Mouse (Mus musculus): ENCODE results near the gene Gm21983.

Gm21983 gene

GRCm38 (mm10) chr7:27180837-27181695, at the start of gene Gm21983, which contains the start of gene Mia:
Gm21983 (minus strand) TSS chr7:27181086.
Mia (minus strand) TSS chr7:27181157.
- no peak for DNase-seq (ENCODE audit: inconsistent age in 2 of 2, low spot score in 1 of 2)

DNA sequence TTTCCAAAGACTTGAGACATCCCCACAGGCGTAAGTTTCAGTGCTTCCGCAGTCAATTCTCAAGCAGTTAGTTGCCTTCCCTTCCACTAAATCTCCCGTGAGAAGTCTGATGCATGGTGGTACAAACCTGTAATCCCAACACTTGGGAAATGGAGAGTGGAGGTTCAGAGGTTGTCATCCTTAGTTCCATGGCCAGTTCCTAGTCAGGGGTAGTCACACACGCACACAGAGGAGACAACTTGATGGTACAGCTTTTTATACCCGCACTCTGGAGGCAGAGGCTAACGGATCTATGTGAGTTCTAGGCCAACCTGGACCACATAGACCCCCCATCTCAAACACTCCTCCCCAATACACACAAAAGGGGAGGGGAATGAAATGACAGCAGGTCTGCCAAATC, 48.0 kb upstream of the Gm21983 start:
- no peak for DNase-seq (ENCODE audit: inconsistent age in 2 of 2, low spot score in 1 of 2)

- DNase-seq (ENCODE audit: inconsistent age in 2 of 2, low spot score in 1 of 2), result peak; percentile 94 to 97
These were observed 47.5 kb upstream of the Gm21983 start, which contains the start of gene Itpkc for GRCm38 (mm10) chr7:27228281-27228821. Itpkc (minus strand) TSS chr7:27228661.

DNA sequence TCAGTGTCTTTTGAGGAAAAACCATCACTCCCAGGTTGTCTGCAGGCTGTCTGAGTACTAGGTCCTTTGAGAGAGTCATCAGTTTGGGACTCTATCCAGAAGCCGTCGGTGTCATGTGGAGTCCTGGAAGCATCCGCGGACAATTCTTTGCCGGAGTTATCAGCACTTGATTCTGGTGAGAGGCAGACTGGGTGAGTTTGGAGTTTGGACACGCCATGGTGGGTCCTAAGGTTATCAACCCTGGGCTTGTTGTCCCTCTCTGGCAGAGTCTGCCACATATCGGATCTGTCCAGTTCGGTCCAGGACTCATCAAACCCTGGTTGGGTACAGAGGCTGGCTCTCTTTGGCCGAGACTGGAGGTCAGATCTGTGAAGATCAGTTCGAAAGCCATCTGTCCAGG, 46.8 kb upstream of the Gm21983 start:
- no peak for DNase-seq (ENCODE audit: inconsistent age in 2 of 2, low spot score in 1 of 2)

GRCm38 (mm10) chr7:27227276-27227675, 46.4 kb upstream of the Gm21983 start:
- DNase-seq (ENCODE audit: inconsistent age in 2 of 2, low spot score in 1 of 2), result peak in 1 of 2 experiments; percentile 44

GRCm38 (mm10) chr7:27224877-27225575, 44.1 kb upstream of the Gm21983 start:
- peak; percentile 76 to 81 for DNase-seq (ENCODE audit: inconsistent age in 2 of 2, low spot score in 1 of 2)

- DNase-seq (ENCODE audit: inconsistent age in 2 of 2, low spot score in 1 of 2), result no peak
These were observed 41.7 kb upstream of the Gm21983 start for GRCm38 (mm10) chr7:27222538-27222937.

DNA sequence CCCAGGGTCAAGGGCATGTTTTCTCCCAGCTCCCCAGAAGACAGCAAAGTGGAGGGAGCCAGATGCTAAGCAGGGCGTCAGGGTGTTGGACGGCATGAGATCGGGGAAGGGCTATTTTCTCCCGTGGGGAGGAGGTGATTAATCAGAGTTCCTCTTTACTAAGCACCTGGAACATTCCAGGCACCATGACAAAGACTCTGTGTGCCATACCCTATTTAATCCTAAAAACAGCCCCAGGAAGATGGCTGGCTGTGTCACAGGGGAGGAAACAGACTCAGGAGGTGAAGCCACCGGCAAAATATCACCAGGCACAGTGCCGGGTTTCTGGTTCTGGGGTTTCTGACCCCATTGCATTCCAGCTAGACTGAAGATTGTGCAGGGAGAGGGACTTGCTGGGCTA, 41.1 kb upstream of the Gm21983 start:
- DNase-seq (ENCODE audit: inconsistent age in 2 of 2, low spot score in 1 of 2), result no peak

- DNase-seq (ENCODE audit: inconsistent age in 2 of 2, low spot score in 1 of 2), result no peak
These were observed 39.1 kb upstream of the Gm21983 start for GRCm38 (mm10) chr7:27219937-27220336.

- peak in 1 of 2 experiments; percentile 65 for DNase-seq (ENCODE audit: inconsistent age in 2 of 2, low spot score in 1 of 2)
These were observed 37.7 kb upstream of the Gm21983 start for GRCm38 (mm10) chr7:27218586-27218985.

- no peak for DNase-seq (ENCODE audit: inconsistent age in 2 of 2, low spot score in 1 of 2)
These were observed 31.7 kb upstream of the Gm21983 start for GRCm38 (mm10) chr7:27212626-27213025.

DNA sequence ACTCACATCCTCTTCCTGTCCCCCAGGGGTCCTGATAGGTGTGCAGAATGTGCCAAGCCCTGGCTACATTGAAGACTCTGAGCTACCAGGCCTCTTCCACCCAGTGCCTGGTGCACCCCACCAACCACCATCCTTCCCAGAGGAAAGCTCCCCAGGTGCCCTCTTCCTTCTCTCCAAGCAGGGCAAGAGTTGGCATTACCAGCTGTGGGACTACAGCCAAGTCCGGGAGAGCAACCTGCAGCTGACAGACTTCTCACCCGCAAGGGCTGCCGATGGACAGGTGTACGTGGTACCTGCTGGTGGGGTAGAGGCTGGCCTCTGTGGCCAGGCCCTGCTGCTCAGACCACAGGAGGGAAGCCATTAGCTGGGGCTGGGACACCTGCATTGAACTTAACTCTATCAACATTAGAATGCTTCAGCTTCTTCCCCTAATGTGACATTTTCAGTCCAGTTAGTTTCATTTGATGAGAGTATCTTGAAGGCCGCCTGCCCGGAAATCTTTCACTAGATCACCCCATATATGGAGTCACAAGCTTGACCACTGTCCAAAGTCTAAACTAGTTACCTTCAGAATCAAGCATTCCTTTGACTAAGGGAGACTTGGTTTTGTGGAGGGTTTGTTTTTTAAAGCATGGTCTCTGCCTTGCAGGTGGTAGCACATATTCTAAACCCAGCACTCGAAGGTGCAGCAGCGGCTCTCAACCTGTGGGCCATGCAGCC, 23.0 kb upstream of the Gm21983 start:
- no peak for DNase-seq (ENCODE audit: inconsistent age in 2 of 2, low spot score in 1 of 2)

- DNase-seq (ENCODE audit: inconsistent age in 2 of 2, low spot score in 1 of 2), result no peak
These were observed 17.9 kb upstream of the Gm21983 start for GRCm38 (mm10) chr7:27198779-27199178.

- peak in 1 of 2 experiments; percentile 52 for DNase-seq (ENCODE audit: inconsistent age in 2 of 2, low spot score in 1 of 2)
These were observed 17.5 kb upstream of the Gm21983 start for GRCm38 (mm10) chr7:27198355-27198754.

GRCm38 (mm10) chr7:27197634-27198033, 16.7 kb upstream of the Gm21983 start:
- peak; percentile 65 to 89 for DNase-seq (ENCODE audit: inconsistent age in 2 of 2, low spot score in 1 of 2)

DNA sequence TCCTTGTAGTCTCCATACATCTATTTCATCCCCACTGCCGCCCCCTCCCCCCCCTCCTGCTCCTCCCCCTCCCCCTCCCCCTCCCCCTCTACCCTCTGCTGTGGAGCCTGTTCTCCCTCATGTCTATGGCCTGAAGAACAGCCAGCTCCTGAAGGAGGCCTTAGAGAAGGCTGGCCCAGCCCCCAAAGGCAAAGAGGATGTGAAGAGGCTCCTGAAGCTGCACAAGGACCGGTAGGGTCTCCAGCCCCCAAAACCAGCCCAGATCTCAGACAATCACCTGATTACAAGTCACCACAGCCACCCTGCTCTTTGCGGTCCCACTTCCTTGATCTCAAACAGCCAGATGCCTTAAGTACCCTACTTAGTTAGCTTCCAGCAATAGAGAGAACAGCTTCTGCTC, 16.2 kb upstream of the Gm21983 start:
- no peak for DNase-seq (ENCODE audit: inconsistent age in 2 of 2, low spot score in 1 of 2)

DNA sequence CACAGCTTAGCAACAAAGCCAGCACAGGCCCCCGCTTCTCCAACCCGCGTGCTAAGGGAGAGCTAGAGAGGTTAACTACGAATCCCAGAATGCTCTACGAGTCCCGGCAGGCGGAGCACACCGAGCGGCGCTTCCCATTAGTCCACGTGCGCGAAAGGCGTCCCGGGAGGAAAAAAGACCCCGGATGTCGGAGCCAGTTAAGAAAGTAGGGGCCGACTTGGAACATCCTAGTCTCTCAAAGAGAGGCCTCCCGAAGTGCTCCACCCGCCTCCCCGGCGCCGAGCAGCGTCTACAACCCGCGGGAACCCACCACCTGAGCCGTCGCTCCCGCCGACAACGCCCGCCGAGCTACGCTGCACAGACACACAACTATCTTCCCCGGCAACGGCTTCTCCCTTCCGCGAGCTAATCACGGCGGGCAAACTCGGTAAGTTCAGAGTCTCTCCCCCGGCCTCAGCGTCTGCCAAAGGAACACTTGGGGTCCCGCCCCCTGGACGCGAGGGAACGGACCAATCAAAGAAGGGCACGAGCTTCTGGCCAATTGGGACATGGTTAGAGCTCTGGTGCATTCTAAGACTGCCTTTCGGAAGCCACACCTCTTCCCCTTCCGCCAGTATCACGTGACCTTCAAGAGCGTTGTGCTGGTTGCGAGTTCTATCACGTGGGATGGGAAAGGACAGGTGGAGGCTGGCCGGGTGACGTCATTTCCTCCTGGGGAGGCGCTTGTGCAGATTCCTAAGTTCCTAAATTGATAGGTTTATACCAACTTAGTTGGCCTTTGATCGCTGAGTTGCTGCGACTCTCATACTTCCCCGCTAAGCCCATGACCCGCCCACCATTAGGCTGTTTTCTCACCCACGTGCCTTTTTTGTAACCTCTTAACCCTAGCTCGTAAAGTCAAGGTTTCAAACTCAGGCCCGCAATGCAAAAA, 15.1 kb upstream of the Gm21983 start, which contains the start of the genes BC024978 and Snrpa:
Gene BC024978, plus strand, starts transcription at position 101 of the 931 bp plus-strand sequence.
Gene Snrpa, minus strand, starts transcription at position 591 of the 931 bp plus-strand sequence.
- DNase-seq (ENCODE audit: inconsistent age in 2 of 2, low spot score in 1 of 2), result peak; percentile 98

GRCm38 (mm10) chr7:27193731-27194130, 12.8 kb upstream of the Gm21983 start:
- no peak for DNase-seq (ENCODE audit: inconsistent age in 2 of 2, low spot score in 1 of 2)

- DNase-seq (ENCODE audit: inconsistent age in 2 of 2, low spot score in 1 of 2), result no peak
These were observed 11.5 kb upstream of the Gm21983 start for GRCm38 (mm10) chr7:27192434-27192833.
